Mouse (Mus musculus) cerebellum, adult 9-11 months (tissue): ENCODE data around the gene Ncapd2.
A peak's percentile ranks its signal among the peaks of the same experiment; 100 is the strongest.

Source experiments
- DNase-seq: peaks from one replicate; pipeline ENCODE4 v3.0.0; 2022

Gene Ncapd2

GRCm38 (mm10) chr6:125146148-125146547 lies 45.4 kb downstream of the Ncapd2 start:
- DNase-seq = peak; percentile 43

GRCm38 (mm10) chr6:125145479-125145951 lies 46.0 kb downstream of the Ncapd2 start:
- peak; percentile 68 for DNase-seq

- DNase-seq = peak; percentile 96
Observed at GRCm38 (mm10) chr6:125145001-125145400, 46.5 kb downstream of the Ncapd2 start, which contains the start of gene Iffo1. TSS of gene Iffo1 (plus strand) at chr6:125145241.

- DNase-seq = peak; percentile 41
Observed at GRCm38 (mm10) chr6:125143904-125144303, 47.6 kb downstream of the Ncapd2 start.

GRCm38 (mm10) chr6:125143128-125143527 lies 48.4 kb downstream of the Ncapd2 start:
- no peak for DNase-seq

GRCm38 (mm10) chr6:125142436-125142835 lies 49.1 kb downstream of the Ncapd2 start:
- DNase-seq = no peak

GRCm38 (mm10) chr6:125139747-125140146 lies 51.8 kb downstream of the Ncapd2 start:
- no peak for DNase-seq

GRCm38 (mm10) chr6:125137002-125137671 lies 54.4 kb downstream of the Ncapd2 start:
- DNase-seq = no peak

GRCm38 (mm10) chr6:125132470-125132869 lies 59.0 kb downstream of the Ncapd2 start:
- no peak for DNase-seq

- DNase-seq = peak; percentile 87
Observed at GRCm38 (mm10) chr6:125131302-125132156, 60.0 kb downstream of the Ncapd2 start, which contains the start of gene Nop2. TSS of gene Nop2 (plus strand) at chr6:125131909.

- no peak for DNase-seq
Observed at GRCm38 (mm10) chr6:125129710-125130402, 61.6 kb downstream of the Ncapd2 start.

GRCm38 (mm10) chr6:125128724-125129123 lies 62.8 kb downstream of the Ncapd2 start:
- DNase-seq = no peak

GRCm38 (mm10) chr6:125119387-125119786 lies 72.1 kb downstream of the Ncapd2 start:
- DNase-seq = no peak
